Mouse (Mus musculus) lung, postnatal 0 days (tissue): Measurements from ENCODE around the gene Ube2h.

Experiments
- CTCF ChIP-seq: IDR thresholded peaks from 2 replicates; pipeline ENCODE4 v1.5.1; 2016; ENCODE audit warnings: antibody characterized with exemption, mild to moderate bottlenecking
- EP300 ChIP-seq: IDR thresholded peaks from 2 replicates; pipeline ENCODE4 v1.6.1; 2016; ENCODE audit warnings: antibody characterized with exemption, mild to moderate bottlenecking, control low read depth

- TF ChIP-seq CTCF (no peak), EP300 (no peak)
Observed at GRCm38 (mm10) chr6:30243347-30244007, 60.9 kb downstream of the Ube2h start.
